Mouse (Mus musculus) yolk sac, embryonic 10.5 days (tissue): ENCODE results near the gene Dnajc15.
"Not testable (repeated sequence)": the region's sequence is repeated elsewhere in the genome, so short reads cannot be mapped to it uniquely, and the experiment has no call there.

Experiments used
- DNase-seq: peaks from one replicate; pipeline ENCODE4 v3.0.0-alpha.2; 2017; ENCODE audit warnings: low spot score

Dnajc15 gene

DNA sequence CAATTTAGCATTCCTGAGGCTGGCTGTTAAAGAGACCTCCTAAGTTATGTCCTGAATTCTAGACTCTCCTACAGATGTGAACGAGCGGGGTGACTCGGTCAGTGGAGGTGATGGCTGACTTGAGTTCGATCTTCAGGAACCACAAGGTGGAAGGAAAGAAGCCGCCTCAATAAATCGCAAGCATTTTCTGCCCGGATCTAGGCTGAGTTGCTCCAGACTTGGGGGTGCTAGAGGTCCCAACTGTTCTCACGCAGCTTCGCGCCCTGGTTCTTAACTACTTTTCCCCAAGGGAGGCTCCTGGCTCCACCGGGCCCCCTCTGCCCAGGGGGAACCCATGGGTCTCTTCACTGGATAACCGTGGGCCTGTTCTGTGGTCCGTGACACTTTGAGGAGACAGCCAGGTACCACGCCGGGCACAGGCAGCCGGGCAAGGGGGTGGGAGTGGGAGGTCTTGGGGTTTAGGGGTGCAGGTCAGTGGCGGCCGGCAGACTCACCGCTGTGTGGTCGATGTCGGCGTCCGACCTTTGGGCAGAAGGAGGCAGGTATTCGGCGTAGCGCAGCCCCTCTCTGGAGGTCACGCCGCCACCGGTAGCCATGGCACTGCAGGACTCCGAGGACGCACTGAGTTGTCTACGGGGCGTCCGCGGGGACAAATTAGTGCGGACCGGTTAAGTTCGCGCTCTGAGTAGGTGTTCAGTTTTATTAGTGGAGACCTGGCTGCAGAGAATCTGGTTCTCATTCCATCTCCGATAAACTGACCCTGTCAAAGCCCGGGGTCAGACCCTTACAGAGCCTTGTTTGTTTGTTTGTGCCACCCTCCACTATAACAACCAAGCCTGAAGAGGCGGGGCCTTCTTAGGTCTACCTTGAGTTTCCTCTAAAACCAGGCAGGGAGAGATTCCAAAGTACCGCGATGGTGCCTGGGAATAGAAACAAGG is at the start of gene Dnajc15:
Gene Dnajc15 (minus strand): TSS at position 822 of the 938 bp plus-strand sequence.
- DNase-seq, result peak; percentile 88

DNA sequence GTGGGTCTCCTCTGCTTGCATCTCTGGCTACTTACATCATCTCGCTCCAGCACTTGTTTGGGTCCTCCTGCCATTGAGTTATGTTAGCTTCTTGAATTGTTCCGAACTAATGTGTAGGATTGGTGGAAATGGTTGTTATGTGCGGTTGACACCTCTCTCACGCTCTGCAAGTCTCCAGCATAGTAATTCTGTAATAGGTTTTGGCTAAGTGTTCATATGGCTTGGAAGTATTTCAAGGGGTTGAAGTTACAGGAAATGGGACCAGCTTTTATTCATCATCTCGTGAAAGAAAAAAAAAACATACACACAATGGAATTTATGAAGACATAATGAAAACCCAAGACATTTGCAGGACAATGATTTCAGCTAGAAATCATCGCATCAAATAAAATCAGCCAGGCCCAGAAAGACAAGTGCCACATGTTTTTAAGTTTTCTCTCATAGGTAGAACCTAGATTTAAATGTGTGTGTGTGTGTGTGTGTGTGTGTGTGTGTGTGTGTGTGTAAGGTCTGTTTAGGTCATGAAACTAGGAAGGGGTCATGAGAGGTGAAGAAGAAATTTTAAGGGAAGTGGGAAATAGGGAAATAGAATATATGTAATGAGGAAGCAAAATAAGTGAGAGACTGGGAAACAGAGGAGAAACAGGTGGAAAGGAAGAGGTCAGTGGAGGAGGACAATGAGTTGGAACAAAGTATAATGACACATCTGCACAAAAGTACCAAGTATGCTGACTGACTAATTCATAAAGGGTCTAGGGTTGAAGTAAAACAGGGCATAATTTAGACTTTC is 48.3 kb upstream of the Dnajc15 start:
- DNase-seq, result no peak

DNA sequence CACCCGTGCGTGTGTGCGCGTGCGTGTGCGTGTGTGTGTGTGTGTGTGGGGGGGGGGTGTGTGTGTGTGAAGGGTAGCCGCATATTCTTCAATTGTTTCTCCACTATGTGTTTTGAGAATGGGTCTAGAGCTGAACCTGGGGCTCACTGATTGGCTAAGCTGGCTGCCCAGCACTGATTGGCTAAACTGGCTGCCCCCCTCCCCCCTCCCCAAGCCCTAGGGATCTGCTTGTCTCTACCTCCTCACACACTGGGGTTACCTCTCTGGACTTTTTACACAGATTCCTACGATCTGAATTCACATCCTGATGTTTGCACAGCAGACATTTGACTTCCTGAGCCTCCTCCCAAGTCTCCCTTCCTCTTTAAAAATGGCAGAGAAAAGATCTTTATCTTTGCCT is 46.7 kb upstream of the Dnajc15 start:
- no peak for DNase-seq

DNA sequence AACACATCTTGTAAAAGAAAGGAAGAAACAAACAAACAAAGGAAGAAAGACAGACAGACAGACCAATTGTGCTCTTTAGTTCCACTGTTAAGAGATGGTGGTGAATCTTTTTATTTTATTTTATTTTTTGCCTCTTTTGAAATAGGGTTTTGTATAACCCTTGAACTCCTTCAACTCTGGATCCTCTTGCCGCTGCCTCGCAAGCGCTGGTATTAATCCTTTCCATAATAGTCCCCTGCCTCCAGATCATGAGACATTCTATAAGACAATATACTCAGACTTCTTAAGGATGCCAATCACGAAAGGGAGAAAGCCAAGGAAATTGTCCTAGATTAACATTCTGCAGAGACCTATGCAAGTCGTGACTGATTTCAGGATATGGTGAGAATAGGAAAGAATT is 40.9 kb upstream of the Dnajc15 start:
- no peak for DNase-seq

DNA sequence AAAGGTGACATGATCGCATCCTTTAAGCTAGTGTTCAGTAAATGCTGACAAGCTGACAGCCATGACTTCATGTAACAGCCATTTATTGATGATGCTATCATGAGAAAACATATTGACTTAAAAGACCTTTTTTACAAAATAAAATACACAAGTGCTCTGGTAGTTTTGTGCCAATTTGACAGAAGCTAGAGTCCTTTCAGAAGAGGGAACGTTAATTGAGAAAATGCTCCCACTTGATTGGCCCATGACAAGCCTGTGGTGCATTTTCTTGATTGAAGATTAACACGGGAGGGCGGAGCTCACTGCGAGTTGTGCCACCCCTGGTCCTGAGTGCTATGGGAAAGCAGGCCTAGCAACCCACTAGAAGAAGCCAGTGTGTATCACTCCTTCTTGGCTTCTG is 31.7 kb upstream of the Dnajc15 start:
- no peak for DNase-seq

DNA sequence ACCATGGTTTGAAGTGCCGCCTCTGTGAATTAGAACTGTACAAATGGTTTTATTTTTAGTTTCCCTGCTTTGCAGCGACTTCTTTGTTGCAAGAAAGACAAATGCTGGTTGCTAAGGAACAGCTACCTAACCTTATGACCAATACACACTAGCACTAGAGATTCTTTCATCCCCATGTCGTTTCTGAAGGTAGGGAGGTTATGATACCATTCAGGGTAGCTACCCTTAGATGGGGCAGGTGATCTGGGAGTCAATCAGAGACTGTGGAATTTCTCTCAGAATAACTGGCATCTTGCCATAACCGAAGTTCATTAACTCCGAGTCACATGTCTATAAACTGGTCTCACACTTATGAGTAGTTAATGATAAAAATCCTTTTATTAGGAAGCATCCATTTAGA is 30.5 kb upstream of the Dnajc15 start:
- no peak for DNase-seq

DNA sequence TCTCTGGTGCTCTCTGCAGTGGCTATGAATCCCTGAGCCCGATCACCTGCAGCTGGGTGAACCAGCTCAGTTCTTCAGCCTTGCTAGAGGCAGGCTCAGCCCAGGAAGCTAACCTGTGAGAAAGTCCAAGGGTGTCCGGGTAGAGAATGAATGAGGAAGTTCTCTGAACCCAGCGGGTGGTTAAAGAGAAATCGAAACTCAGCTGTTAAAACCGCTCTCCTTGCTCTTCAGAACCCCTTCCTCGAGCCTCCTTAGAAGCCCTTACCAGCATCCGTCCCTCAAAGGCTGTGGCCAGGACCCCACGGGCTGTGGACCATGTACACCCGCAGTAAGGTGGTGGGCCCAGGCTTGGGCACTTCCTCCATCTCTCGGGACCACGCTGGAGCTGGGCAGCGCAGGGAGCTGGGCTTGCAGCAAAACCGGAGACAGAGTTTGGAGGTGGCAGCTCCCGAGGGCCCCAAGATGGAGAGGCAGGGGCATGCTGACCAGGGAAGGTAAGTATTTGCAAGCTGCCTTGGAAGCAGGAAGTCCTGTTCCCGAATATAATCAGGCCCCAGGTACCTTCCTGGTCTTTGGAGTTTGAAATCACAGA is 29.3 kb upstream of the Dnajc15 start, which contains the start of gene Epsti1:
Gene Epsti1 (plus strand): TSS at position 69 of the 592 bp plus-strand sequence.
- no peak for DNase-seq

DNA sequence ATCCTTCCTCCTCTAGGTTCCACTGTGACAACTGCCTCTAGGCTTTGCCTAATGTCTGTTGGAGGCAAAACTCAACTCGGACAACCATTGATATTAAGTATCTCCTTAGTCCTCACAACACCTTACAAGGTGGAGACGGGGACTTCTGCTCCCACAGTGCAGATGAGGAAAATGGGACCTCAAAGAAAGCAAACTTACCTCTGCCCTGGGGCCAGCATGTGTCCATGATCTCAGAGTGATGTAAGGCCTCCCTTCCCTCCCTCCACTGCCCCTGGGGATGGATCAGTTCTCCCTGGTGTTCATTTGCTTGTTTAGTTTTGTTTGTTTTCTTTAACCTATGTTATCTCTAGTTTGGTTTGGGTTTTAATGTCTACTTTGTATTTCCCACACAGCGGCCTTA is 27.6 kb upstream of the Dnajc15 start:
- DNase-seq, result no peak

DNA sequence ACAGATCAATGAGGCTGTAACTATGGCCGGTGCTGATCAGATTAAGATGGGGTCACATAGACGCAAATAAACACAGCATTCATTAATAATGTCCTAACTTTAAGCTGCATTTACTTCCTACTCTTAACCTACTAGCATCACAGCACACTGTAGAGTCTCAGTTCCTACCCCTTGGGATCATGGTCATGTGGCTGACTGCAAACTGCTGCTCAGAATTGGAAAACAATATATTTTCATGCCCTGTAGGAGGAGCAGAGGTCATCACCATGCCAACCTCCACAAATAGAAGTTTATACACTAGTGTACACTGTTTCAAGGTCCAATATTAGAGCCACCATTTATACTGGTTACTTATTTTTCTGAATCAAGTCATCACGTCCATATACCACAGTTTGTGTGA is 21.0 kb upstream of the Dnajc15 start:
- DNase-seq, result no peak

DNA sequence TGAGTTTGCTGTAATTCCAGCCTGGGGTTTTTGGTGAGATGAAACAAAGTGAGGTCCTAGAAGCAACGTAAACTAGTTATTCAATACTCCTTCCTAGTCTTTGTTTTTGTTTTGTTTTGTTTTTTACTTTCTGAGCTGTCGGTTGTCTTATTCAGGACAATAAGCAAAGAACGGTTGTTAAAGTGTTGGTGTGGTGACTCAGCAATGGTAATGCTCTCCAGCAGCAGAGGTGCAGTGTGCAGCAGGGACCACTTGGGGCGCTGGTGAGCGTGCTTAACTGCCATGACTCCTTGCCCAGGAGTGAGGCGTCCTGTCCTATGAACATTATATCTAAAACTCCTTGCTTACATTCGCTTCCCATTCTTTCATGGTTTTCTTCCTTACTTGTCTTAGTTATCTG is 15.0 kb upstream of the Dnajc15 start:
- DNase-seq, result no peak

DNA sequence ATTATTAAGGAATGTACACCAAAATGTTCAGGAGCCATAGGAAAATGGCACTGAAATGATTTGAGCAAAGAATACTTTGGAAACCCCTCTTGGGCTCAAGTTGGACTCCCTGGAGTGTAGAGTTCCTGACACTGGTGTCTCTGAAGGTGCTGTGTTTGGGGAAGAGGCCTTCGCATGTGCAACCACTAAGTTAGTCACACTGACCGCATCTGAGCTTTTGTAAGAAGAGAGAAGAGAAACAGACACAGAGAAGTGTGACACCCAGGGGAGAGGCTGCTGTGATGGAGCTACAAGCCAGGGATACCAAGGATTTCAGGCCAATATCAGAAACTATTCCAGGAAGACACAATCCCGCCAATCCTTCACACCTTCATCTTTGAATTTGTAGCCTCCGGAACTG is 12.0 kb upstream of the Dnajc15 start:
- DNase-seq, result no peak

DNA sequence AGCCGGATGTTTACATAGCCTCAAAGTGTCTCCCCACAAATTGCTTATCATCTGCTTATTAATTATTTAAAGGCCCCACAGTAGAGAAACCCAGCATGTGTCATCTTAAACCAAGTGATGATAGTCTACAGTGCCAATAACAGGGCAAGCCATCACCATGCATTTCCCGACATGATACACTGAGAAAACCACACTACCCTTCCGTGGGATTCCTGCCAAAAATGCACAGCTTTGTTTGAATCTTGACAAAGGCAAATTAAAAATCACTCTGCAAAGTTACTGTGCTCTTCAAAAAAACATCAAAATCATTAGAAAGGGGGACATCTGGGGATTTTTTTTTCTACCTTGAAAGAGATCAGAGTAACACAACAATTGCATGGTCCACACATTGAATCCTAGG is 11.5 kb upstream of the Dnajc15 start:
- DNase-seq, result no peak

DNA sequence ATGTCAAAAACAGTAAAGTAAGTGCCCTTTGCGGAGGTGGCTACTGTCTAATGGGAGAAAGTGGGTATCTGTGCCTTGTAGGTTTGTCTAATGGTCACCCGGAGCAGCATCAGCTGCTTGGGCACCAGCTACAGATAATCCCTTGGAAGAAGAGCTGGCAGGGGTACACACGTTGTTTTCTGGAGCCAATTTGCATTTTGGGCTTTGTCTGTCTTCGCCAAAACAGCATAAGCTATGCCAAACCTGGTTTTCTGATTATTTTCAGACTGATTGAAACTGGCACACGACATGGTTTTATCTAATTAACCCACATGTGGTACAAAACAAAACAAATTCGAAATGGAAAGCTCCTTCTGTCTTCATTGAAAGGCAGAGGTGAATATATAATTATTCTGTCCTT is 7.7 kb upstream of the Dnajc15 start:
- DNase-seq, result no peak

DNA sequence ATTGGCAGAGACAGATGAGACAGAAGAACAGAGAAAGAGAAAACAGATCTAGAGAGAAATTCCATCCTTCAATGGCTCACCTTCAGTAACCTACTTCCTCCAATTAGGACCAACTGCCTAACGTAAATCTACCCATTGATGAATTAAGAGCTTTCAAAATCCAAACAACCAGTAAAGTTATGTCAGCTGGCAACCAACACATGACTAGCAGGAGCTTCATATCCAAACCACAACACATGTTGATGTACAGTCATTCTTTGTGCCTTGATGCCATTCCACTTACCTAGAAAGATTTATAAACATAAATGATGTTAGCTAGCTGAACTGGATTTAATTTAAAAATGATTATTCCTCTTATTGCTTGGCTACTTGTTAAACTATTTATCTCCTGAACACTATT is 7.1 kb upstream of the Dnajc15 start:
- DNase-seq, result no peak

DNA sequence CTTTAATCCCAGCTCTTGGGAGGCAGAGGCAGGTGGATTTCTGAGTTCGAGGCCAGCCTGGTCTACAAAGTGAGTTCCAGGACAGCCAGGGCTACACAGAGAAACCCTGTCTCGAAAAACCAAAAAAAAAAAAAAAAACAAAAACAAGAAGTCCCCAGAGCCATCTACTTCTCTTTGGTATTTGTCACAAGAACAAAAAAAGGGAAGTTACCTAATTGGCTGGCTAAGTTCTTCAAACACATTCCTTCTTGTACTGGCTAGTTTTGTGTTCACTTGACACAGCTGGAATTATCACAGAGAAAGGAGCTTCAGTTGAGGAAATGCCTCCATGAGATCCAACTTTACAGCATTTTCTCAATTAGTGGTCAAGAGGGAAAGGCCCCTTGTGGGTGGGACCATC is 3.0 kb upstream of the Dnajc15 start:
- DNase-seq, result not testable (repeated sequence)

DNA sequence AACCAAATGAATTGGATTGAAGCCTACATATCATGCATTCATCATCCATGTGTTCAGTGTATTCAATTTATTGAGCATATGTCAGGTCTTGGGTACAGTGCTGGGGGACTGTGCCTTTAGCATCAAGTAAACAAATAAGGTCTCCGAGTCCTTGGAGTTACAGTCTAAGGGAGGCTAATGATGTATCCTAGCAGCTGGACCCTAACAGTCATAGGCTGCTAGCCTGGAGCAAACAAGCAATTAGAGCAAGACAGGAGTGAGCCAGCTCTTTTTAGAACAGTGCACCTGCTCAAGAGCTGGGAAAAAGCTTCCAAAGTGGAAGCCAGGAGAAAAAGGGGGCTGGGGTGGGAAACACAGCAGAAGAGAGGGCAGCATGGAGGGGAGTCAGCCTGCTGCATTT is 1.3 kb upstream of the Dnajc15 start:
- DNase-seq, result no peak

DNA sequence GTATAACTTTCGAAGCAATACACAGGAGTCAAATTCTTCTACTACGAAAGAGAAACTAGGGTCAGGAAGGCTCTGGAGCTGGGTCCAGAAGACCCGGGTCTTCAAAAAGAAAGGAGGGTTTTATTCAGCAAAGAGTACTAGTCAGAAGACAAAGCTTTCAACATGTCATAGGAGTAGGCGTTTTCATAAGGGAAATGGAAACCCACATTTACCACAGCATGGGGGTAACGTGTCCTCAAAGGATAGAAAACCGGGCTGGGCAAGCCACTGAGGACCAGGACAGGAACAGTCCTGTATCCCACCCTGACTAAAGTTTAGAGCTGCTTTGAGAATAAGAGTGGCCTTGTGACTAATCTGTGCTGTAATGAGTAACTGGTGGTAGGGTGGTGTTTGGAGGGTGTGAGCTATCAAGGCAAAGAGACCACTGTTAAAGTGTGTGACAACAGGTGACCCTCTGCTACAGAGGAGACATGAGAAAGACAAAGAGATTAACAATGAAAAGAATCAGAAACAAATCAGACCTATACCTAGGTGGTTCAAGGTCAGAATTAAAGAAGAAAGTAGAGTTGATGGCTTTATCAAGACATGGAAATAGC is 3.4 kb downstream of the Dnajc15 start:
- no peak for DNase-seq

DNA sequence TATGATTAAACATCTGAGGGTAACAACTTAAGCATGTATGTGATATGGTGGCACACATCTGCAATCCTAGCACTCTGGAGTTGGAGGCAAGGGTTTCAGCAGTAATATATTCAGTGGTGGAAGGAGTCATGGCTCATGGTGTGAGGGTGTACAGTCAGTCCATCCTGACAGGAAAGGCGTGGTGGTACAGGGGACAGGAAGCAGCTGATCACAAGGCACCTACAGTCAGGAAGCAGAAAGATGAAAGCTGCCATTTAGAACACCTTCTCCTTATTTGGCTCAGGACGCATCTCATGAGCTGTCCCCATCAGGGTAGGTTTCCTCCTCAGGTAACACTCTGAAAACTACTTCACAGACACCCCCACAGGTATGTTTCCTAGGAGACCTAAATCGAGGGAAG is 4.0 kb downstream of the Dnajc15 start:
- DNase-seq, result no peak

DNA sequence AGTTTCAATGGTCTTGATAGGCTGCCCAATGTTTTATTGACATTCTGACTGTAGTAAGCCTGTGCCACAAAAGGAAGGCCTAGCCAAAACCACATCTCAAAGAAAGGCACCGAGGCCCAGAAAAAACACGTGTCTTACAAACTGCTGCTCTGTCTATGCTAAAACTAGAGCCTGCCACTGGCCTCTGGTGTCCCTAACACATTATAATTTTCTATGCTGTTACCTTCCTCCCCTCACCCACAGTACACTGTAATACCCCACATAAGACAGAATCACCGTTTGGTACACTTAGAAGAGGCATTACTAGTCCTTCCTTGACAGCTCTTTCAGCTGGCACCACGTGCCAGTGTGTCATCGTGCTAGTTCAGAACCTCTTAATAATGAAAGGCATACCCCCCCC is 7.3 kb downstream of the Dnajc15 start:
- no peak for DNase-seq

DNA sequence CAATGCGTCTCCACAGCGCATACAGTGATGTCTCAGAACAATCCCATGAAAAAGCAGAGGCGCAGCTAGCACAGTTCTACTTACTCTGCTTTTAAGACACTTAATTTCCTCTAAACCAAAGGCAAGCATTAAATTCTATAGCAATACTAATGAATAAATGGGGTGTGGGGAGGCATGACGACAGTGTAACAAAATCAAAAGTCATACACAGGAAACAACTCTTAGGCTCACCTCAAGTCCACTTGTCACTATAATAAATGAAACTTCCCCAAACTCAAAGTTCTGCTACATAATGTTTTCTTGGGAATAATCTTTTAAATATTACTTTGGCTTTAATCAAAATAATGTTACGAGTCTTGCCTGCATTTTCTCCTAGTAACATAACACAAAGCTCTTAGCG is 10.4 kb downstream of the Dnajc15 start:
- DNase-seq, result no peak

DNA sequence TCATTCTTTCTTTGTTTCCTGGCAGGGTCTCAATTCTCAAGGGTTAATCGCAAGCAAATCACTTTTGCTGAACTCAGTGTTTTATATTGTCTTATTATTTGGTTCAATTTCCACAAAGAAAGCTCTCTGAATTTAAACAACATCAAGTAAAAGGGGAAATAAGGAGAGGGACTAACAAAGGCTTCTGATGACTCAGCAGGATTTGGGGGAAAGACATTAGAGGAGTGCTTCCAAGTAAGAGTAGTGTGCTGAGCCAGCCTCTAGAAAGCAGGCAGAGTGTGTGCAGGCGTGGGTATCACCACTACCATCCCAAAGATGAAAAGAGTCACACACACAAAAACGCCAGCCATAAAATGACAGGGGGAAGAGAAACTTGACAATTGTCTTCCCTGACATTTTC is 10.9 kb downstream of the Dnajc15 start:
- no peak for DNase-seq

DNA sequence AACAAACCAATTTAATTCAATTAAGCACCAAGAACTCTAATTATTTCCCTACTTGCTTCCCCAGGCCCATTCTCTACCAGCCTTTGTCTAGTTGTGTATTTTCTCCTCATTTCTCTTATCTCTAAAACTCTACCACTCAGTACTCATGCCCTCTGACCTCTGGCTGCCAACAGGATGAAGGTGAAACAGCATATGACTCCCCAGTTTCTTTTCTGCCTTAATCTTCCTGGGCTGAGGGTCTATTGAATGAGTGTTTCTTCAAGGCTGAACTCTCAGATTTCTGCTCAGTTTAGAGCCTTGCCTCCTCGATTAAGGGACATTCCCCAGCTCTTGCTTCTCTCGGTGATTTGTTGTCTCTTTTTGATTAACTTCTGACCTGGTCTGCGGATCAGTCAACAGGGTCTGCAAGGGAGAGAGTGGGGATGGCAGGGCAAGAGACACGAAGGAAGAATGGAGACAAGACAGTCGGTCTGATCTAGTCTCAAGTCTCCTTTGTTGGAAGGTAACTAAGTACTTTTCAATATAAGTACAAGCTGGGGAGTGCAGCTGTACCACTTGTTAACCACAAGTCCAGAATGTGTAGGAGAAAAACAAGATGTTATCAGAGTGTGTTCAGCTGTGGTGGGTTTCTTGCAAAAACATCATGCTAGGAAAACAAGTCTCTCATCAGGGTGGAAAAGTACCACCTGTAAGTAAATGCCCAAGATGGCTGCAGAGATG is 13.9 kb downstream of the Dnajc15 start:
- DNase-seq, result no peak
